Mouse (Mus musculus) kidney, adult 2 months (tissue): ENCODE measurements at regions not wholly inside any gene's neighbourhood (a gene's known extent, or its start where the extent isn't known, plus 50 kb on each side); places are given as distances from the start of the nearest gene placed in this dataset.
A peak's percentile ranks its signal among the peaks of the same experiment; 100 is the strongest.

Experiments
- DNase-seq: peaks from one replicate; pipeline ENCODE4 v3.0.0; 2021
- H3K27ac ChIP-seq: fragments of 200-500 bp; 2 replicates; pipeline ENCODE4 v1.5.1; 2012; ENCODE audit warnings: low read depth, low read length, control low read depth, inconsistent platforms; ENCODE audit not compliant: insufficient read depth
- H3K27me3 ChIP-seq: fragments of 200-500 bp; replicated peaks from 2 replicates; pipeline ENCODE4 v1.6.1; 2012; ENCODE audit warnings: mild to moderate bottlenecking, moderate library complexity, low read length, inconsistent platforms; ENCODE audit not compliant: control insufficient read depth, insufficient read depth
- H3K36me3 ChIP-seq: fragments of 200-500 bp; 2 replicates; pipeline ENCODE4 v1.6.1; 2012; ENCODE audit warnings: mild to moderate bottlenecking, moderate library complexity, low read length, inconsistent platforms; ENCODE audit not compliant: control insufficient read depth, insufficient read depth
- H3K4me1 ChIP-seq: fragments of 200-500 bp; 2 replicates; pipeline ENCODE4 v1.6.1; 2011; ENCODE audit warnings: low read length; ENCODE audit not compliant: control insufficient read depth, insufficient read depth
- H3K4me3 ChIP-seq: fragments of 200-500 bp; 2 replicates; pipeline ENCODE4 v1.5.1; 2011; ENCODE audit warnings: mild to moderate bottlenecking, low read depth, low read length, control low read depth; ENCODE audit not compliant: insufficient read depth
- CTCF ChIP-seq: fragments of 200-500 bp; conservative IDR thresholded peaks from 2 replicates; pipeline ENCODE4 v1.5.1; 2011; ENCODE audit warnings: low read depth, mild to moderate bottlenecking, control low read depth, low read length, moderate library complexity, mixed read lengths; ENCODE audit not compliant: insufficient read depth, insufficient read length
- POLR2A ChIP-seq: fragments of 200-500 bp; IDR thresholded peaks from one replicate; pipeline ENCODE4 v1.6.1; 2011; ENCODE audit warnings: low read depth, low read length, control low read depth
- WGBS: fragments of 180-500 bp; shearing (Covaris S2); methylation state at CpG from one replicate; pipeline ENCODE4 v1.1.7; 2018; 5-methylcytosine and 5-hydroxymethylcytosine counted together

DNA sequence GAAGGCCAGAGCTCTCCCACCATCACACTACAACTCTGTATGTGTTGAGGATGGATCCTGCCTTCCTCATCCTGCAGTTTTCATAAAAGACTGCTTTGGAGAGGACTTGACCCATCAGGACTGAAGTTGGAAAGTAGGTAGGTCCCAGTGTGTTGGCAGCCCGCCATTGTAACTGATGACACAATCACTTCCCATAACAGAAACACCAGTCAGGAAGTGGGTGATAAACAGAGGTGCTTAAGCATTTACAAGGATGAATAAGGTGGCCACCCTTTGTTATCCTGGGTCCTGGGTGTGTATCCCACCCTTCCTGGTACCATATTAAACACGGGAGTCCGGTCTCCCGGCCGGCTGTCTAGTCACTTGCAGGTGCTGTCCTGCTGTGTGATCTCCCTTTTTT is 118.3 kb downstream of the Snx10 start:
- 80% methylated on average over 5 of the region's 5 CpGs for WGBS
- peak; percentile 27 for DNase-seq
- no peaks in the 10 kb centered on the region for H3K4me1 ChIP-seq

GRCm38 (mm10) chr6:51648813-51649212 is 125.1 kb downstream of the Snx10 start:
- H3K4me1 ChIP-seq: no peaks in the 10 kb centered on the region
- no peaks in the 10 kb centered on the region for H3K36me3 ChIP-seq
- TF ChIP-seq POLR2A: no peak
- TF ChIP-seq CTCF: no peak
- H3K27ac ChIP-seq: no peak overlapping the region
- no peaks in the 10 kb centered on the region for H3K27me3 ChIP-seq
- no peak for DNase-seq
- no peak overlapping the region for H3K4me3 ChIP-seq
- WGBS: 85% methylated on average over 7 of the region's 7 CpGs

More for the DNA sequence above, 118.3 kb downstream of the Snx10 start:
- Histone ChIP-seq H3K36me3 (no peaks in the 10 kb centered on the region), H3K27me3 (no peaks in the 10 kb centered on the region), H3K27ac (no peak overlapping the region), H3K4me3 (no peak overlapping the region)
- TF ChIP-seq CTCF (no peak), POLR2A (no peak)

DNA sequence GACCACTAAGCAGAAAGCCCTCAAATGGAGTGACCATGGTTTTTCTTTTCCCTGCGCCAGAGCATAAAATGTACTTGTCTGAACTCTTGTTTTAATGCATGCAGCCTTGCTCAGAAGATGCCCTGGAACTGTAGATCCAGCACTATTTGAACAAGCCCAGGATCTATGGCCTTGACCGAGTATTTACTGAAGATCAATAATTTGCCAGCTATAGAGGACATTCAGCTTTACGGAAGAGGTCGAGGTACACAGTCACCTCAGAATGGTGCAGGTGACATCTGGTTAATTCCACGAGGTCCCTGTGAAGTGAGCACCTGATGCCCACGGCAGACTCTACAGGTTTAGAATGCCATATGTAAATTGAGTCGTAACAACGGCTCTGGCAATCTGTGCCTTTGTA is 130.1 kb downstream of the Snx10 start:
- DNase-seq: no peak
- WGBS: 96% methylated on average over 8 of the region's 8 CpGs
- Histone ChIP-seq H3K4me3 (no peak overlapping the region), H3K27ac (no peak overlapping the region), H3K36me3 (no peaks in the 10 kb centered on the region), H3K27me3 (no peaks in the 10 kb centered on the region), H3K4me1 (no peaks in the 10 kb centered on the region)
- no peak for TF ChIP-seq POLR2A
- no peak for TF ChIP-seq CTCF

GRCm38 (mm10) chr6:51654991-51655390 is 131.3 kb downstream of the Snx10 start:
- WGBS: 98% methylated on average over 4 of the region's 4 CpGs

GRCm38 (mm10) chr6:51656078-51656477 is 132.4 kb downstream of the Snx10 start:
- no peak for DNase-seq
- no peaks in the 10 kb centered on the region for H3K36me3 ChIP-seq
- H3K4me3 ChIP-seq: no peak overlapping the region
- TF ChIP-seq CTCF (no peak), POLR2A (no peak)
- H3K4me1 ChIP-seq: no peaks in the 10 kb centered on the region
- no peaks in the 10 kb centered on the region for H3K27me3 ChIP-seq
- no peak overlapping the region for H3K27ac ChIP-seq
- WGBS: 94% methylated on average over 7 of the region's 7 CpGs

More at GRCm38 (mm10) chr6:51654991-51655390, 131.3 kb downstream of the Snx10 start:
- Histone ChIP-seq H3K4me3 (no peak overlapping the region), H3K36me3 (no peaks in the 10 kb centered on the region), H3K27me3 (no peaks in the 10 kb centered on the region), H3K4me1 (no peaks in the 10 kb centered on the region), H3K27ac (no peak overlapping the region)
- TF ChIP-seq CTCF: 0 out of 2 replicates have a peak, but pooled peaks have one; percentile 15
- TF ChIP-seq POLR2A: no peak
- no peak for DNase-seq

- Histone ChIP-seq H3K27ac (no peak overlapping the region), H3K27me3 (no peaks in the 10 kb centered on the region), H3K36me3 (no peaks in the 10 kb centered on the region), H3K4me3 (no peak overlapping the region), H3K4me1 (no peaks in the 10 kb centered on the region)
- TF ChIP-seq CTCF: no peak
- no peak for TF ChIP-seq POLR2A
- no peak for DNase-seq
- WGBS: 71% methylated on average over 12 of the region's 12 CpGs
Measured at GRCm38 (mm10) chr6:51656883-51657640, 133.4 kb downstream of the Snx10 start.

- no peaks in the 10 kb centered on the region for H3K36me3 ChIP-seq
- H3K27ac ChIP-seq: no peak overlapping the region
- 55% methylated on average over 8 of the region's 8 CpGs for WGBS
Measured at GRCm38 (mm10) chr6:51658360-51658759, 134.7 kb downstream of the Snx10 start.

More at GRCm38 (mm10) chr6:51658360-51658759, 134.7 kb downstream of the Snx10 start:
- Histone ChIP-seq H3K4me1 (no peaks in the 10 kb centered on the region), H3K4me3 (no peak overlapping the region), H3K27me3 (no peaks in the 10 kb centered on the region)
- DNase-seq: no peak
- no peak for TF ChIP-seq CTCF
- no peak for TF ChIP-seq POLR2A
